Mouse (Mus musculus) C3H10T1/2 (cell line): Measurements from ENCODE around the gene Tamm41. TPM values are rescaled to one million over a fixed set of nuclear protein-coding genes. Genes with fewer than 3 reads are reported as not detected.

Source experiments
- polyA plus RNA-seq, 2 experiments: library from polyadenylated mRNA; unstranded; fragments of >200 nt; fragmentation: generic; extraction: Trizol; gene quantifications; one replicate each; pipeline ENCODE4 v1.2.1; 2012; ENCODE audit warnings: missing spikeins in 2 of 2

Gene Tamm41
- polyA plus RNA-seq: 10 to 100 TPM; 29.5 to 34.7 TPM

DNA sequence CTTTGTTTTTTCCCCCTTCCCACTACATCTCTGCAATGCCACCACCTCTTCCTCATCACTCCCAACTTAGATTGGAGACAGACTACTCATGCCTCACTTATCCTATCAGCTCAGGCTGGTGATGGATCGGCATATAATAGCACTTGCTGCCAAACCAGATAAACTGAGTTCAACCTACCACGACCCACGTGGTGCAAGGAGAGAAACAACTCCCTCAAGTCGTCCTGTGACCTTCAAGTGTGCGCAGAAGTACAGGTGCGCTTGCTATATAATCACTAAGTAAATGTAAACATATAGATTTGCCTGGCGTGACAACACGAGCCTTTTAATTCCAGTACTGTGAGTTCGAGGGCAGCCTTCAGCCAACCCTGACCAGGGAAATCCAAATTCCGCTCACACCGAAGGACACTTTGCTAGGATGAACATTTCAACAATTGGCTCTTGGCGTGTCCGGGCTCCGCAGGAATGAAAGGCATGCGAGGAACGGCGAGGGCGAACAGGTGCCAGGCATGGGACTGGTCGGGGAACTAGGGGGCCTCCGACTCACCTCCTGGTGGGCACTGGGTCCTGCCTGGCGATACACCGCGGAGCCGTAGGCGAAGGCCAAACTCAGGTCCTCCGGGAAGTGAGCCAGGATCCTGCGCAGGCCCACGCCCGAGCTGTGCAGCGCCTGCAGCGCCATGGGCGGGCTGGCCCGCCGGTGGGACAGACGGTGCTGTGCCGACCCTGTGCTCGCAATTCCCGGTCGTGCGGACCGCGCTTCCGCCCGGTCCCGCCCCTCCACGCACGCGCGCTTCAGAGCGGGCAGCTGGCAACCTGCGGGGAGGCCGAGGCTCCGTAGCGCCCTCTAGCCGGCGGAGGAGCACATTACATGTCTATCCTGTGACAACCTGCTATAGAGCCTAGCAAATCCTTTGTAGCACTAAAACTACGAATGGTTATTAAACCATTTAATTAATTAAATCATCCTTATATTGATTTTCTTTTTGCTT is at the start of gene Tamm41:
Gene Tamm41 (minus strand): TSS at position 774 of the 992 bp plus-strand sequence.

DNA sequence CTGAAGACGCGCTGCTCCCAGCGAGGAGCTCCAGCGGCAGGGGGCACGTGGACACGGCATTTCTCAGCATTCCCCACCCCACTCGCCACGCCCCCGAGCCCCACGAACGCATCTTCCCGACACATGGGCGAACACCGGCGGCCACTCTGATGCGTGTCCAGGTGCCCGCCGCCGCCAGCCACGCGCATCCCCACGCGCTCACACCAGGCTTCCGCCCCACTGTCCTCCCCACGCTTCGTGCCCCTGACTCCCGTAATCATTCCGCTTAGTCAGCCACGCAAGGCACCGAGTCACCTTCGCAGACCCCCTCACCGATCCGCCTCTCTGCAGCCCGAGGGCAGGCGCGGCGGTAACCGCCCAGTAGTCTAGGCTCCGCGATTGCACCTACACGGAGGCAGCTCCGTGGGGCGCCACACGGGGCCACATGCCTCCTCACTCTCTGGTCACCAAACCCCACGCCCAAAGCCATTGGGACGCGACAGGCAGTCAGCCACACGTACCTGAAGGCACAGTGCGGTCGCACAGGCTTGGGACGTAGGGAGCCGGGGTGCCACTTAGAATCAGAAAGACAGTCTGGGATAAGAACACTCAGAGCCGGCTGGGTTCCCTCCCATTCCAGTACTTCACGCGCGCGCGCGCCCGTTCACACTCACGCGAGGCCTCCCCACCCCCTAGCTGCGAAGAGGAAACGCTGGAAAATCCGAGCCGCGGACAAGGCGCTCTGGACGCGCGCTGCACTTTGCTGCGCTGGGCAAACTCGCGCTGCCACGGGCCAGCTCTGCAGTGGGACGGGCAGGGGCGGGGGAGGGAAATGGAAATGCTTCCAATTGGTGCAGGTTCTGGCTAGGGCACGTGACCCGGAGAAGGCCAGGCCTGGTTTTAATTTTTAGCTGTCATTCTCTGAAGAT is 68.2 kb downstream of the Tamm41 start, which contains the start of gene Vgll4:
Gene Vgll4 (minus strand): TSS at position 782 of the 908 bp plus-strand sequence.

Other genes with a start within 250 kb of the Tamm41 start
- 10 to 100 TPM in 1 of 2 experiments, 1 to 10 TPM in 1; 2.2 to 52.1 TPM for gene Vgll4, start 67.9 kb downstream of the Tamm41 start, polyA plus RNA-seq
- gene Syn2, start 97.0 kb upstream of the Tamm41 start, polyA plus RNA-seq: under 1 TPM; 0.06 to 0.22 TPM
- not detected for gene Gm17482, start 189.5 kb upstream of the Tamm41 start, polyA plus RNA-seq
- under 1 TPM; 0.01 to 0.21 TPM for gene Timp4, start 214.3 kb upstream of the Tamm41 start, polyA plus RNA-seq